Mouse (Mus musculus): ENCODE measurements around the gene Surf2.

The Surf2 gene

DNA sequence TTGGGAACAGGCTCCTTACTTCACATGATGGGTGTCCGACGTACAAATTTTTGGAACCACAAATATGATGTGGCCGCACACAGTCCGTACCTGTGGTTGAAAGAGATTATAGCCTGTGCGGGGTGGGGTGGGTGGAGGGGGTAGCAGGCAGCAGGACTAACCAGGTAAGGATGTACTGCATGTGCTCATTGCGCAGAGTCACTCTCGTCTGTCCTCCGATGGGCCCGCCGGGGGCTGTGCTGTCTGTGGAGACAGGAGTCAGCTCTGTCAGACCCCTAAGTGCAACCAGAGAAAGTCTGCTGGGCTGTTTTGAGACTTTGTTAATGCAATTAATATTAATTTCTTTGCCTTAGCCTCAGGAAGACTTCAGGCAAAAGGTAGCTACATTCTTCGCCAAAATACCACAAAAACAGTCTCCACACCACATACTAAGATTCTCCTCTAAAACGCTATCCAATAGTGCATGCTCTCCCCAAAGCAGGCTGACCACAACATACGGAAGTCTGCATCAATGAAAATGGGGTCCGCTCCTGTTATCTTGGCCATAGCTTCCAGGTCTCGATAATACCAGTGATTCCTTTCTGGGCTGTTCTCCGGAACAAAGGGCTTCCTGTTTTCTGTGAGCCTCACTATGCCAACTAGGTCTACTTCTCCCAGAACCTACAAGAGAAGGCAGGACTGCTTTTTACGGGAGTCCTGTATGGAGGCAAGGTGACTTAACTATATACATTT, 2.6 kb upstream of the Surf2 start:
- DNase-seq (ENCODE audit: extremely low read depth, low read depth, low spot score): no peak

DNA sequence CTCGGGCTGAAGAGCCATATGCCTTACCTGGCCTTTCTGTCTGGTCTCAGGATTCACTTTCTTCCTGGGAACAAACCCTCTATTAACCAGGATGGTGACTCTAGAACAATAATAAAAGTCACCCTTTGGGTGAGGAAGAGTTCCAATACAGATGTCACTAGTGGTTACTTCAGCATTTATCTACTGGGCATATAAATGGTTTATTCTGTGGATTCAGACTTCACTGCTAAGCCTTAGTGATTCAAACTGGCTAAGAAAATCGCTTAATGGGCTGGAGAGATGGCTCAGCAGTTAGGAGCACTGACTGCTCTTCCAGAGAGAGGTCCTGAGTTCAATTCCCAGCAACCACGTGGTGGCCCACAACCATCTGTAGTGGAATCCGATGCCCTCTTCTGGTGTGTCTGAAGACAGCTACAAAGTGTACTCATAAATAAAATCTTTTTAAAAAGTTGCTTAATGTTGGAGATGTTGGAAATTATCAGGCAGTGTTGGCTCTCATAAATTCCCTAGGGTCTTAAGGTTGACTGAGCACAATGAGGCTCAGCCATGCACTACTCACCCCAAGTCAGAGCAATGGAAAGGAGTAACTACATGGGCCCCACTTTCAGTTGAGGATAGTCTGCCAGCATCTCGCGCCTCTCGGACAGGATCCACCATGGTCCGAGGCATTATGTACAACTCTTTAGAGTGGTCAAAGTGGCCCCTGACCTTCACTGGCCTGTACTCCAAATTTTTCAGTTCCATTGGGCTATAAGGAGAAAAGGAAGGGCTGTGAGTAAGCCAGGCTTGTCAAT, 1.8 kb upstream of the Surf2 start:
- DNase-seq (ENCODE audit: extremely low read depth, low read depth, low spot score): no peak

DNA sequence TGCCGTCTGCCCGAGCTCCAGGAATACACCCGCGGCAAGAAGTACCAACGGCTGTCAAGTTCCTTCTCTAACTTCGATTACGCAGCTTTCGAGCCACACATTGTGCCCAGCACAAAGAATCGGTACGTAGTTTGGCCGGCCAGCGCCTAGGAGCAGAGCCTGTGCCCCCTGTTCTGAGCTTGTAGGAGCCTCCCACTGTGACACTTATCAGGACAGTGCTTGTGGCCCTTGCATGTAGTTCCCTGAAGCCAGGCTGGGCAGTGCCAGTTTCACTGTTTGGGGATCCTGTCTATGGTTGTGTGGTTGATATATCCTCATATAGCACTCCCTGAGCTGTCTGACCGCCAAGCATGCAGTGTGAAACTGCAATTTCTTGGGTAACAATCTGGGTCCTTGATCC, 571 bp downstream of the Surf2 start:
- no peak for DNase-seq (ENCODE audit: extremely low read depth, low read depth, low spot score)

DNA sequence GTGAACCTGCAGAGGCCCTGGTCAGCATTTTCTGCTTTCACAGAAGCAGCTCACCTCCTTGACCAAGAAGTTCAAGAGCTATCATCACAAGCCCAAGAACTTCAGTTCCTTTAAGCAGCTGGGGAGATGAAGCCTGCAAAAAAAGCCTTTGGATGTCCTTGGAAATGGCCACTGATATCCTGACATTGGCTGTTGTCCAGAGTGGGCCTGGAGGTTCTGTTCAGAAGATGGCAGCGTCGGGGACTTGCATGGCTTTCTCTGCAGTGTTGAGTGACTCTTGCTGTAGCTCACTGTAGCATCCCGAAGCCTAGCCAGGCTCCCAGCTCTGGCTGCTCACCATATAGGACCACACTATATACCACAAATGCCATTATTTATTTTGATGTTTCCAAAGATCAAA, 3.5 kb downstream of the Surf2 start:
- no peak for DNase-seq (ENCODE audit: extremely low read depth, low read depth, low spot score)

DNA sequence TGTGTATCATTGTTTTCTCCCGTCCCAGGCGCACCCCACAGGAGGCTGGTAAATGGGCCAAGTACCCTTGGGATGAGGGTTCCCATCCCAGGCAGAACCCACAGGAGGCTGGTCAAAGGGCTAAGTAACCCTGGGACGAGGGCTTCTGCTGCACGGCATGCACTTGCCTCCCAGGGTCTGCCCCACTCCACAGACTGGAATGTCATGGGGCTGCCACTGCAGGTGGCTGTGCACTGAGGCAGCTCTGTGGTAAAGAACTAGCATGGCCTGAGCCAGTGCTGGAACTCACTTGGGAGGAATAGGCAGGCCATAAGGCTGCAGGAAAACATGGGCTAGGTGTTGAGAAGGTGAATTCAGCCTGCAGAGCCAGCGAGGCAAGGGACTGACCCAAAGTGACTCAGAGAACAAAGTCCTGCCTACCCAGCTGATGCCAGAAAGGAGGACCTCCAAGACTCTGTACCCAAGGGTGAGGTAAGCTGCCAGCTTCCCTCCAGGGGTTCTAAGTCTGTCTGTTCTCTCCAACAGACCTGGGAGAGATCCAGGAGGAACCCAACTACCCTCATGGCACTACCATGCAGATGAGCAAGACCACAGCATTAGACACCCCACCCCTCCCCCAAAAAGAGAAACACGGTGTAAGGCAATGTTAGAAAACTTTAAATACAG, 4.2 kb downstream of the Surf2 start:
- no peak for DNase-seq (ENCODE audit: extremely low read depth, low read depth, low spot score)

DNA sequence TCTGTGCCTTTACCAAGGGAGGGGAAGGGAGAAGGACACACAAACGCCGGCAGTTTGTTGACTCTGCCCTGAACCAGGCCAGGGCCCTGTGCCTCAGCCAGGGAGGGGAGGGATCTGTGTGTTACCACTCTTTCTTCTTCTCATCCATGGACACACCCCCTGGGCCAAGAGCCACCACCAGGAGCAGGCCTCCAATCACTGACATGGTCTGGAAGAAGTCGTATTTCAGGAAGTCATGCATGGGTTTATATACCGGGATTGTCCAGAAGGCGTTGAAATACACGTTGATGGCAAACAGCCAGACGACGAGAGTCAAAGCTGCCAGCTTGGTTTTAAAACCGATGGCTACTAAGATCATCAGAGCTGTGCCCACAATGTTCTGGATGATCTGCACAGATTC, 5.6 kb downstream of the Surf2 start:
- DNase-seq (ENCODE audit: extremely low read depth, low read depth, low spot score): no peak

DNA sequence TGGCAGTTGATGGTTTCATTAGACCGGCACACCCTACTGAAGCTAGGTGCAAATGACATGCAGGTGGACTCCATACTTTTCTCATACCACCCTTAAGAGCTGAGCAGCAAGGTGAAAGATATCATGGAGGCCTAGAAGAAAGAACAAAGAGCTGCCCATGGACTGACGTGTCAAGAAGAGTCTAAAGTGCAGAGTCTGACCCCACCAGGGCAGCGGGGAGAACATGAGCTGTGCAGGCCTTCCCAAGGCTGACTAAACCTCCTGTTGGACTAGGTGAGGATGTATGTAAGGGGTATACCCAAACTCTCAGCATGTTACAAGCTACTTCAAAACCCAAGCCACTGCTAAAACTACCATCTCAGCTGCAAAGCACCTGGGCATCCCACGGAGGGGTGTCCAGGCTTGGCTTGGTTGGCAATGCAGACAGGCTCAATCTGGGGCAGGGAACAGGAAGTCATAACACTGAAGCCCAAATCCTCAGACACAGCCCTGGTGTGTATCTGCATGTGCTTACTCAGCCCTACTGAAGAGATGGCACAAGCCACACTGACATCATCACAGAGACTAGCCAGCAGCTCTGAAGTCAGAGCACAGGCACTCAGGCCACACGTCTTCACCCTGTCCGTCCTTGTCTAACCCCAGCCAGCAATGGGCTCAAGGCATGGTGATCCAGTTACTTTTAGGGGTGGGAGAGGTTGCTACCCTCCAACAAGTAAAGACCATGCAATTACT, 11.7 kb downstream of the Surf2 start:
- no peak for DNase-seq (ENCODE audit: extremely low read depth, low read depth, low spot score)

DNA sequence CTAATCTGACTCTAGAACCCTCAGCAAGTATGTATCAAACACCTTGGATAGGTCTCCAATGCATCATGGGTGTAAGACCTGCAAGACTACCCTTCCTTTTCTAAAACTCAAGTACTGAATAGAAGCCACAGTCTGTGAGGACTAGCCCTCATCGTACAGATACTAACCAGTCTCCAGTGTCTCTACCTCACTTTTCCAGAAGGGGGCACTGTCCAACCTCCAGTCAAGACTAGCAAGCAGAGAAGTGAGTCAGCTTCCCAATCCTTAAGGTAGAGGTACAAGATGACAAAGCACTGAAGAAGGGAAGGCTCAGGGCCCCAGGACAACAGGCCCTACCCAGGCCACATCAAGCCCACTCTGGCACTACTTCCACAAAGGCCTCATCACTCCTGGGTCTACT, 14.2 kb downstream of the Surf2 start:
- DNase-seq (ENCODE audit: extremely low read depth, low read depth, low spot score): no peak

DNA sequence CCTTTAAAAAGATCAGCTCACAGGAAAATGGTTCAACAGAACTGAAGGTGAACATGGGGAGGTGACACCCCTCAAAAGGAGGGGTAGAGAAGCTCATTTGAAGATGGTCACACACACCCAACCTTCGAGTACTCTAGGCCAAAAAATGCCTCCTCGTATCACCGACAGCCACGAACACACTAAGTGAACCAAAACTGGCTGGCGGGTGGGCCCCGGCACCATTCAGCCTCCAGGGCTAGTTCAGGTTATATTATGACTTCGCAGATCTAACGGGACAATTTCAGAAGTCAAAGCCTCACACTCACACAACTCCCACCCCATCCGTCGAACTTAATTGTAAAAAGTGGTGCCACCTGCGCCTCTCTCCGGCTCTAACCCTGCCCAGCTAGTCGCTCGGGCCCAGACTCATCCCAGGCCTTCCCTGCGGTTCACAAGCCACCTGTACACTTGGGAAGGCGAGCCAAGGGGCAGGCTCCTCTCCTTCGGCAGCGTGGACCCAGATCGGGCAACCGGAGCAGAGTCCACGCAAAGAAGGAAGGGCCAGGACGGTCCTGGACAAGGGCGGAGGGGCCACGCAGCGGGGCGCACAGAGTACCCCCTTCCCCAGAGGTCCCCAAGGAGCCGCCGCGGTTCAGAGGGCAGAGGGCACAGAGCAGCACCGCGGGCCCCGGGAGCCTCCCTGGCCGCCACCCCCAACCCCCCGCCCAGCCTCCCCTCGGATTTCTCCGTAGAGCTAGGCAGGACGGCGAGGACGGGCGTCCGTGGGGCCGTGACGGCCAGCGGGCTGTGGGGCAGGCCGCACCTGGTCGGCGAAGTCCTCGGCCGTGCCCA, 16.5 kb downstream of the Surf2 start:
- no peak for DNase-seq (ENCODE audit: extremely low read depth, low read depth, low spot score)

DNA sequence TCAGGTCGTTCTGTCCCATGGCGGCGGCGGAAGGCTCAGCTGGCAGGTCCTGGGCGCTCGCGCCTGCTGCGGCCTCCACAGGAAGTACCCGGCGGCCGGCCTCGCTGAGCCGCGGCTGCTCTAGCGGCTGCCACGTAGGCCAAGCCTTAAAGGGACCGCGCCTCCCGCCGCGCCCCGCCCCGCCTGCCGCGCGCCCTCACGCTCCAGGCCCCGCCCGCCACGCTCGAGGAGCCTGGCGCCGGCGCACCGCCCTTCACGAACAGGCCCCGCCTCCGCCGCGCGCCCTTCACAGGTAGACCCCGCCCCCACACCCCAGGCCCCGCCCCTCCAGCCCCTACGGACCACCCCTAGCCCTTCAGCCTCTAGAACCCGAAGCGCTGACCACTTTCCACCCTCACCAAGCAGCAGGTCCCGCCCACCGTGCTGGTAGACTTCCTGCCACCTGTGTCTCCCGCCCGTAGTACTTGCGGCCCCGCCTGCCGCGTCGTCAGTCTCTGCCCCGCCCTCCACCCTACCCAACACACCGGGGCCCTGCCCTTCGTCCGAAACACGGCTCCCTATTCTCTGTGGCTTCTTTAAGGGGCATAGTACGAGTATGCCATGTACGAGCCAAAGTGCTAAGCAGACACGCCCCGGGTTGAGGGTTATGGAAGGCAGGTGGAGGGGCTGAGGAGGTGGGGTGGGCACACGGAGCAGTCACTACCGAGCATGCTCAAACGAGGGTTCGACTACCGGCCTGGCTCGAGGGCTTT, 17.3 kb downstream of the Surf2 start, which contains the start of the genes Surf4 and Stkld1:
Gene Surf4 (minus strand): TSS at position 625 of the 752 bp plus-strand sequence.
Gene Stkld1 (plus strand): TSS at position 744 of the 752 bp plus-strand sequence.
- no peak for DNase-seq (ENCODE audit: extremely low read depth, low read depth, low spot score)

DNA sequence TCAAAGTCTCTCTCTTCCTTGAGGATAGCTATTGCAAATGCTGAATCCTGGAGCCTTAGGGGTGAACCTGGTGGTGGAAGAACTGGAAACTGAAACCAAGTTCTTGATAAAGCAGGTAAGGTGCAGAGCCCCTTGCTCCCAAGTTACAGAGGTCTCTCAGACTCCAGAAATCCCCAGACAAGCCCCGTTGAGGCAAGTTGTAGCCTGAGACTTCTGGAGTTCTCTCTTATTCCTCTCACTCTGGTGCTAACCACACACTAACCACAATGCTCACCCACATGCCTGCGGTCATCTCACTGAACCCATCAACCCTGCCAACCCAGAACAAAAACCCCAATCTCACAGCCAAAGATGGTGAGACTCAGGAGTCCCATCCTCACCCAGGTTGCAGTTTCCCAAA, 19.1 kb downstream of the Surf2 start:
- no peak for DNase-seq (ENCODE audit: extremely low read depth, low read depth, low spot score)

DNA sequence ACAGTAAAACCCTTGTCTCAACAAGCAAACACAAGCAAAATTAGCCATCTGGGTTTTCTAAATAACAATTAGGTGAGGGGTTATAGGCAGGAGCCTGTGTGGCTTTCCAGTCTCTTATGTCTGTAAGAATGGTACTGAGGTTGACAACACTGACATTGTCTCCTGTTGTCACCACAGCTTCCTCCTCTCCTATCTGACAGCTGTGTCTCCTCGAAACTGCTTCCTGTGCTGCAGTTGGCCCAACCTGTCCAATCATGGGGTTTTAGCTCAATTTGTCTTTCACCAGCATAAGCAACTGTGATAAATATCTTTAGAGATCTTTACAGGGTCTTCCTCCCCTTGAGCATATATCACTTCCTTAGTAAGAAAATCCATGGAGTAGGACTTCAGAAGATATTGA, 20.3 kb downstream of the Surf2 start:
- no peak for DNase-seq (ENCODE audit: extremely low read depth, low read depth, low spot score)

DNA sequence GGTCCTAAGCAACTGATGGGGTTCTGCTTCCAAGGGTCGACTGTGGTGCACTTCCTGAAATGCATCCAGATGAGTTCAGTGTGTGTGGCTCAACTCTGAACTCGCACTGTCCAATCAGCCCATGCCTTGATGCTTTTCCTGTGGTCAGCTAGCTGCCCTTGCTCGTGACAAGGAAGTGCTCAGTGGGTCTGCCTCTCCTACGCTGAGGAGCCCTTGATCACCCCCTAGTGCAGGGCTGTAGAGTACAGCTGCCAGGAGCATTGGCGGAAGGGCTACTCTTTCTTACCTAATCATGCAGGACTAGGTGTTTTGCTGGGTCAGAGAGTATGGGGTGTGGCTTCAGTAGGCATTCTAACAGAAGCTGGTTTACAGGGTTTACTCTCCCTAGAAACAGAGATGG, 25.4 kb downstream of the Surf2 start:
- no peak for DNase-seq (ENCODE audit: extremely low read depth, low read depth, low spot score)

DNA sequence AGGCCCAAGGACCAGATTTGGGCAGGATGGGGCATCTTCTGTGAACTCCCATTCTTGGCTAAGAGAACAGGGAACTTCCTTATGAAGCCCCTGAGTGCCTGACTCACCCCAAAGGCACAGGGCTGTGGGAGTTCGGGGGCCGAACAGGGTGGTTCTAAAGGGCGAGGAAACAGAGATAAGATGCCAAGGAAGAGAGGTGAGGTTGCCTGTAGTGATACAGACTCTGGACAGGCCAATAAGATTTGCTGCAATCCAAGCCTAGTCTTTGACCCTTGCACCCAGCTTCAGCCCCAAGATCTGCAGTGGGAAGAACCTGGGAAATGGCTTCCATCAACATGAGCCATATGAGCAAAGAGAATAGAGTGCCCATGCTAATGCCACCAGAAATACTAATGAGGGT, 27.1 kb downstream of the Surf2 start:
- no peak for DNase-seq (ENCODE audit: extremely low read depth, low read depth, low spot score)

DNA sequence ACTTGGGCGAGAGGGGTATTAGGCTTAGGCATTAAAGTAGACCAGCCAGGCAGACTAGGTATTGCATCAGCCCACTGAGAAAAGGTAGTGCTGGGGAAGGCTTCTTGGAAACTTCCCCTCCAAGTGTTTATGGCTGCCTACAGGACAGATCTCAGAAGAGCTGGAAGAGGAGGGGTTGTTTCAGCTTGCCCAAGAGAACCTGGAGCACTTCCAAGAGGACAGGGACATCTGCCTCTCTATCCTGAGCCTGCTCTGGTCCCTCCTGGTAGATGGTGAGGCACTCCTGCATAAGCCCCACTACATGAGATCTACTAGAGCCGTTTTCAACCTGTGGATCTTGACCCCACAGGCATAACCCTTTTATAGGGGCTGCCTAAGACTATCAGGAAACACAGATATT, 34.2 kb downstream of the Surf2 start:
- DNase-seq (ENCODE audit: extremely low read depth, low read depth, low spot score): no peak

DNA sequence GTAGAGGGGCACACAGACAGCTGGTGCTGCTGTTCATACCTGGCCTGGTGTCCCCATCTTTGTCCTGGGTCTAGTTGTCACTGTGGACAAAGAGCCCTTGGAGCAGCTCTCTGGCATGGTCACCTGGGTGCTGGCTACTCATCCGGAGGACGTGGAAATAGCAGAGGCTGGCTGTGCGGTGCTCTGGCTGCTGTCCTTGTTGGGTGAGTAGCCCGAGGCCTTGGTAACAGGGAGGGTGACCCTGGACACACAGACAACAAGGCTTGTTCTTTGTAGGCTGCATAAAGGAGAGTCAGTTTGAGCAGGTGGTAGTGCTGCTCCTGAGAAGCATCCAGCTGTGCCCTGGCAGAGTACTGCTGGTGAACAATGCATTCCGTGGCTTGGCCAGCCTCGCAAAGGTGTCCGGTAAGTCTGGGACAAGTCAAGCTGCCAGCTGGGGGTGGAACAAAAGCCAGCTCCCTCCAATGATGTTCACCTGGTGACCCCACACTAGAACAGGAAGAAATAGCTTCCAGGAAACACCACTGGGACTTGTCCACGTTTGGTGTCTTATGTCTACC, 35.3 kb downstream of the Surf2 start:
- no peak for DNase-seq (ENCODE audit: extremely low read depth, low read depth, low spot score)

DNA sequence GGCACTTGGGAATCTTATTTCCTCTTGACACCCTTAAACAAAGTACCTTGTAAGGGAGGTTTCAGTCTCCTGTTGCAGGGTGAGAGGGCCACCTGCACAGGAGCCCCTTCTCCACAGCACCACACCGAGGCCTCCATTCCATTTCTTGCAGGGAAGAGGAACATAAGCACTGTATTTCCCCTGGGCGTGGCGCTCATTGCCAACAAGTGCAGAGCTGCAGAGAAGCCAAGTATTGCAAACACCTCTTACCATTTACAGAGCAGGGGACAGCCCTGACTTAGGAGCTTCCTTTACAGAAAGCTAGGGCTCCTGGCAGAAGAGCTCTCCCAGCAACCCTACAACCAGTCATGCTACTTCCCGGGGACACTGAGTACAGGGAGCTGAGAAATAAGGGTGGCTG, 36.0 kb downstream of the Surf2 start:
- no peak for DNase-seq (ENCODE audit: extremely low read depth, low read depth, low spot score)

DNA sequence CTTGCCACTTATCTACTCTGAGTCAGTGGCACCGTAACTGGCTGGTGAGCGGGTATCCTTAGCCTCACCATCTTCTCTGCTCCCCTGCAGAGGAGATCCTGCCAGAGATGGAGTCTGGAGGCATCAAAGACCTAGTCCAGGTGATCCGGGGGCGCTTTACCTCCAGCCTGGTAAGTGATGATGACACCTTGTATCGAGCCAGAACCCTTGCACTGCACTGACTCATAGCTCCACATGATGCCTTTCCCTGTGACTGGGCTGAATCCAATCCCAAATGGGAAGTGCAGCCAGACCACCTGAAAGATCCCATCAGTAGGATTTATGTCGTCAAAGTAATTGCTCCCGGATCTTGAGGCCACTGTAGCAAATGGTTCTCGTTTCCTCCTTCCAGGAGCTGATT, 36.7 kb downstream of the Surf2 start:
- DNase-seq (ENCODE audit: extremely low read depth, low read depth, low spot score): no peak

DNA sequence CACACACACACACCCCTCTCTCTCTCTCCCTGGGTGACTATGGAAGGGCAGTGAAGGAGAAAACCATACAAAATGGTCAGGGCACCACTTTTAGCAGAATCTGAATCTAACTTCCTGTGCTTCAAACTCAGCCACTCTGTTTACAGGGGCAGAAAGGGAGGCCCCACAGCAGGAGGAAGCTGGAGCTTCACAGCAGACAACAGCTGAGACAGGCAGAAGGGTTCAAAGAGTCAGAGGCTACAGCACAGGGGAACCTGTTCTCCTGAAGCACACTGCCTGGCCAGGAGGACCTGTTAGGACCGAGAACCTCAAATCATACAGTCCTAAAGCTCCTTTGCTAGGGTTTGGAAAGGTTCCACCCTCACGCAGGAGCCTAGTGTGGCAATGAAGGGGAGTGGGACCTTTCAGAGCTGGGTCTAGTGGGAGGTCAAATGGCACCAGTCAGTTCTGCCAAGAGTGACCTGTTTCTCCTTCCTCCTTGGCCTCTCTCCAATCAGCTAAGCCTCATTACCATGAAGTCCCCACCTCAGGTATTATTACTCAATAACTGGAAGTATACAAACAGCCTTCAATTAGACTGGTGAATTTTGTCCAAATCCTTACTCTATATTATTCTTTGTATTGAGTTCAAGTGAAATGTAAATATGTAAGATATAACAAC, 38.7 kb downstream of the Surf2 start:
- DNase-seq (ENCODE audit: extremely low read depth, low read depth, low spot score): no peak
